Mouse (Mus musculus): ENCODE data around the gene Gm10409. TPM values are rescaled to one million over a fixed set of nuclear protein-coding genes. Genes with fewer than 3 reads are reported as not detected.
"Not testable (repeated sequence)": the region's sequence is repeated elsewhere in the genome, so short reads cannot be mapped to it uniquely, and the experiment has no call there.

Gene Gm10409
- polyA plus RNA-seq (2014; fragmentation: Nextera tagmentation; extraction: Ambion mirVana), result 0.65 and 0.87 TPM in 2 replicates

DNA sequence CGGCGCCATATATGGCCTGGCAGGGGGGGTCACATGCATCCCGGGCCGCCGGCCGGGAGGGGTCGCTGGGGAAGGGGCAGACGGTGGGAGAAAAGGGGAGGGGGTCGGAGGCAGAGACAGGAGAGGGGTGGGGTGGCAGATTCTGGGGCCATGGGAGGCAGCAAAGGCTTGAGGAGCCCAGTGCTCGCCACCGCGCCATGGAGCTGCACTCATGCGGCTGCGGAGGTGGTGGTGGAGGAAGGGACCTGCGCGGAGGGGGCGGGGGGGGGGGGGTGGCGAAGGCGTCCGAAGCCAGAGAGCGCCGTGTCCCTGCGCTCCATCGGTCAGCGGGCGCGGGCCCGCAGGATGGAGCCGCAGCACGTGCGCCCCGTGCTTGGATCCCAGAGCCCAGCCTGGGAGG is at the start of gene Gm10409:
Gene Gm10409 (plus strand): TSS at position 301 of the 400 bp plus-strand sequence.
- H3K27ac ChIP-seq (replicated peaks; ENCODE audit: low read depth, low read length); H3K4me2 ChIP-seq (ENCODE audit: low read depth, low read length); H3K9ac ChIP-seq (ENCODE audit: low read depth, low read length); DNase-seq (ENCODE audit: low spot score); H3K36me3 ChIP-seq (ENCODE audit: control insufficient read depth, insufficient read depth, low read length); H3K4me3 ChIP-seq (ENCODE audit: low read depth, low read length); H3K27me3 ChIP-seq (replicated peaks; ENCODE audit: control insufficient read depth, insufficient read depth, low read length); ATAC-seq (ENCODE audit: low read depth); H3K9me3 ChIP-seq (ENCODE audit: control insufficient read depth, low read length); H3K4me1 ChIP-seq (ENCODE audit: control insufficient read depth, insufficient read depth, low read length): not testable (repeated sequence)
- no CpG with 5 or more reads among the region's 32 CpGs for WGBS

DNA sequence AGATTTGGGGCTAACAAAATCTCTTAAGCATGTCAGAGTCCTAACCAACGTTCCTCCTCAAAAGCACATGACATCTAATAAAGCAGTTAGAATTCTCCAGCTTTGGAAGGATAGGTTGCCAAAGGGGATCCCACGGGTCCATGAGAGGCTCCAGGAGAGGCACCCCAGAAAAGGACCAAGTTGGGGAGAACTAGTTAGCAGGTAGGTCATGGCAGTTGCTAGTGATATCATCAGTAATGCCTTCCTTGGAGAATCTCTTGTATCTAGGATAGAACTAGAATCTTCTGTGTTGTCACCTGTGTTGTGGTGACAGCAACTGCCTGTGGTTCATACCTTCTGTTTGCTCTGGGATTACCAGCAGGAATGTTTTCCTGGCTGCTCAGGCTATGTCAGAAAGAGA is 17.6 kb upstream of the Gm10409 start, which contains the start of gene Gm10413:
Gene Gm10413 (plus strand): TSS at position 301 of the 400 bp plus-strand sequence.
- not testable (repeated sequence) for H3K4me1 ChIP-seq (ENCODE audit: control insufficient read depth, insufficient read depth, low read length); H3K9me3 ChIP-seq (ENCODE audit: control insufficient read depth, low read length); H3K36me3 ChIP-seq (ENCODE audit: control insufficient read depth, insufficient read depth, low read length); H3K9ac ChIP-seq (ENCODE audit: low read depth, low read length); H3K27me3 ChIP-seq (replicated peaks; ENCODE audit: control insufficient read depth, insufficient read depth, low read length); H3K4me3 ChIP-seq (ENCODE audit: low read depth, low read length); H3K27ac ChIP-seq (replicated peaks; ENCODE audit: low read depth, low read length); H3K4me2 ChIP-seq (ENCODE audit: low read depth, low read length); ATAC-seq (ENCODE audit: low read depth); DNase-seq (ENCODE audit: low spot score)
- WGBS, result no CpG with 5 or more reads among the region's 2 CpGs

DNA sequence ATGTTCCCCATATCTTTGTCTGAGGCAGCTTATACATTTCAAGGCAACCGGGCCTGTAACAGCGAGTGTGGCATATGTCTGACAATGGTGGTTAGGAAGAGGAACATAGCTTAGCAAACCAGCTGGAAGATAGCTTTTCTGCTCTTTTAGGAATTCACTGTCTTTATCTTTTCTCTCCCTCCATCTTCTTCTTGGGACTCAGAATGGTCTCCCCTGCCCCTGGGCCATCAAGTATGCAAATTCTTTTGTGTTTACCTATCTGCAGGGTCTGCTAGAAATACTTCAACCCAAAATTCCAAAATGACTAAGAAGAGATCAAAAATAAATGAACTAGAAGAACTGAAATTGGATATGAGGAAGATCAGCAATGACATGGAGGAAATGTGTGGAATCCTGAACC is 15.4 kb downstream of the Gm10409 start, which contains the start of gene Gm3005:
Gene Gm3005 (plus strand): TSS at position 301 of the 400 bp plus-strand sequence.
- H3K27me3 ChIP-seq (replicated peaks; ENCODE audit: control insufficient read depth, insufficient read depth, low read length); H3K9me3 ChIP-seq (ENCODE audit: control insufficient read depth, low read length); H3K4me3 ChIP-seq (ENCODE audit: low read depth, low read length); H3K27ac ChIP-seq (replicated peaks; ENCODE audit: low read depth, low read length); H3K9ac ChIP-seq (ENCODE audit: low read depth, low read length); ATAC-seq (ENCODE audit: low read depth); H3K36me3 ChIP-seq (ENCODE audit: control insufficient read depth, insufficient read depth, low read length); H3K4me2 ChIP-seq (ENCODE audit: low read depth, low read length); H3K4me1 ChIP-seq (ENCODE audit: control insufficient read depth, insufficient read depth, low read length); DNase-seq (ENCODE audit: low spot score): not testable (repeated sequence)
- no CpG with 5 or more reads among the region's 2 CpGs for WGBS

DNA sequence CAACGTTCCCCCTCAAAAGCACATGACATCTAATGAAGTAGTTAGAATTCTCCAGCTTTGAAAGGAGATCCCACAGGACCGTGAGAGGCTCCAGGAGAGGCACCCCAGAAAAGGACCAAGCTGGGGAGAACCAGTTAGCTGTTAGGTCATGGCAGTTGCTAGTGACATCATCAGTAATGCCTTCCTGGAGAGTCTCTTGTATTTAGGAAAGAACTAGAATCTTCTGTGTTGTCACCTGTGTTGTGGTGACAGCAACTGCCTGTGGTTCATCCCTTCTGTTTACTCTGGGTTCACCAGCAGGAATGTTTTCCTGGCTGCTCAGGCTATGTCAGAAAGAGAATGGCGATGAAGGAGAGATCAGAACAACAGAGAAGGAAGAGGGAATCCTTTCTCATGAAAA is 36.7 kb downstream of the Gm10409 start, which contains the start of gene Gm10408:
Gene Gm10408 (plus strand): TSS at position 301 of the 400 bp plus-strand sequence.
- WGBS, result no CpG with 5 or more reads among the region's 3 CpGs
- not testable (repeated sequence) for H3K27ac ChIP-seq (replicated peaks; ENCODE audit: low read depth, low read length); H3K27me3 ChIP-seq (replicated peaks; ENCODE audit: control insufficient read depth, insufficient read depth, low read length); H3K4me2 ChIP-seq (ENCODE audit: low read depth, low read length); H3K4me1 ChIP-seq (ENCODE audit: control insufficient read depth, insufficient read depth, low read length); H3K9ac ChIP-seq (ENCODE audit: low read depth, low read length); H3K9me3 ChIP-seq (ENCODE audit: control insufficient read depth, low read length); H3K4me3 ChIP-seq (ENCODE audit: low read depth, low read length); ATAC-seq (ENCODE audit: low read depth); DNase-seq (ENCODE audit: low spot score); H3K36me3 ChIP-seq (ENCODE audit: control insufficient read depth, insufficient read depth, low read length)

Other genes starting within 250 kb of the Gm10409 start
- not detected in 2 replicates for gene Gm5795, start 224.4 kb upstream of the Gm10409 start, polyA plus RNA-seq (2014; fragmentation: Nextera tagmentation; extraction: Ambion mirVana)
- gene D830030K20Rik, start 204.1 kb upstream of the Gm10409 start, polyA plus RNA-seq (2014; fragmentation: Nextera tagmentation; extraction: Ambion mirVana), result 2.6 and 3.4 TPM in 2 replicates
- gene Gm2956, start 80.0 kb upstream of the Gm10409 start, polyA plus RNA-seq (2014; fragmentation: Nextera tagmentation; extraction: Ambion mirVana), result 0.17 TPM in 1 of 2 replicates, not detected in the other
- not detected in 2 replicates for gene Gm10413, start 17.5 kb upstream of the Gm10409 start, polyA plus RNA-seq (2014; fragmentation: Nextera tagmentation; extraction: Ambion mirVana)
- 0.16 TPM in 1 of 2 replicates, not detected in the other for gene Gm3005, start 15.5 kb downstream of the Gm10409 start, polyA plus RNA-seq (2014; fragmentation: Nextera tagmentation; extraction: Ambion mirVana)
- not detected in 2 replicates for gene Gm10408, start 36.8 kb downstream of the Gm10409 start, polyA plus RNA-seq (2014; fragmentation: Nextera tagmentation; extraction: Ambion mirVana)
- gene Gm3012, start 221.9 kb downstream of the Gm10409 start, polyA plus RNA-seq (2014; fragmentation: Nextera tagmentation; extraction: Ambion mirVana), result not detected in 2 replicates
- gene Gm3020, start 239.4 kb downstream of the Gm10409 start, polyA plus RNA-seq (2014; fragmentation: Nextera tagmentation; extraction: Ambion mirVana), result 0.65 and 0.87 TPM in 2 replicates